33 mouse cellular contexts compared by ENCODE assay signal in genomic region chr10:60162973-60163255, GRCm38 (mm10). TPM values are rescaled to one million over a fixed set of nuclear protein-coding genes. Genes with fewer than 3 reads are reported as not detected.
DNase-seq lines count a peak whose midpoint lies in the region; ATAC-seq and TF ChIP-seq lines count a peak whose summit lies in the region.
"Had no signal": no experiment of that assay in that cellular context is flagged by ENCODE, and none has a peak within 500 bp of the region (broad histone marks: within the 10 kb centered on the region; RNA-seq: fewer than 3 reads in every experiment).

No protein-coding gene starts in this region.

- no peak for ATAC-seq in hindbrain, embryonic 16.5 days
- ATAC-seq in intestine, embryonic 16.5 days = no peak
- ATAC-seq: activated CD4-positive, CD25-positive, alpha-beta regulatory T cell, adult 4 months; forebrain, embryonic 14.5 days had no signal

- H3K79me2 ChIP-seq in CH12.LX (replicated peaks; ENCODE audit: control insufficient read depth, extremely low read depth, insufficient read depth, poor library complexity, severe bottlenecking) = peaks cover 9% of the 10 kb centered on the region; the same call in 1 of the 2 replicates

- H3K27ac ChIP-seq in spleen, adult 2 months (ENCODE audit: insufficient read depth, low read length) = peak overlapping the region; percentile 92
- H3K27ac ChIP-seq in CH12.LX (ENCODE audit: insufficient read depth, low read depth) = peak overlapping the region; percentile 96
- no peak overlapping the region for H3K27ac ChIP-seq in hindbrain, embryonic 16.5 days (ENCODE audit: low read depth, low read length)
- H3K27ac ChIP-seq in intestine, embryonic 16.5 days (ENCODE audit: low read length) = no peak overlapping the region
- H3K27ac ChIP-seq: hindbrain, embryonic 14.5 days; limb, embryonic 10.5 days; limb, embryonic 15.5 days; liver, embryonic 14.5 days; midbrain, embryonic 12.5 days; neural tube, embryonic 13.5 days; stomach, postnatal 0 days had no signal

- peak in 1 of 2 experiments; percentile 22 for DNase-seq in spleen, adult 2 months (ENCODE audit: low read depth in 1 of 2, low spot score in 2 of 2)
- no peak for DNase-seq in spleen, postnatal 10 days (ENCODE audit: low spot score in 2 of 2)
- DNase-seq in CH12.LX (ENCODE audit: extremely low read depth) = peak; percentile 94
- peak; percentile 41 for DNase-seq in induced T-regulatory cell, adult 2 months (ENCODE audit: low read depth)
- no peak for DNase-seq in lung, postnatal 25 days (ENCODE audit: low spot score)
- DNase-seq: adrenal gland, adult 2 months; adrenal gland, postnatal 36 days; cerebellum, adult 2 months; cerebellum, postnatal 14 days; gastrocnemius, postnatal 25 days; heart, adult 11 months; heart, postnatal 4 days; kidney, adult 8-10 months; kidney, postnatal 10 days; layer of hippocampus, adult 9-11 months; lung, embryonic 14.5 days; lung, postnatal 14 days; thymus, adult 18-20 months; thymus, postnatal 4 days had no signal

- H3K27me3 ChIP-seq in spleen, adult 2 months (ENCODE audit: control insufficient read depth, insufficient read depth, low read length) = no peaks in the 10 kb centered on the region
- H3K27me3 ChIP-seq in CH12.LX (replicated peaks) = no peaks in the 10 kb centered on the region
- H3K27me3 ChIP-seq in hindbrain, embryonic 16.5 days (replicated peaks; ENCODE audit: control insufficient read depth, insufficient read depth, low read length) = no peaks in the 10 kb centered on the region
- no peaks in the 10 kb centered on the region for H3K27me3 ChIP-seq in intestine, embryonic 16.5 days (replicated peaks; ENCODE audit: control insufficient read depth, insufficient read depth, low read length)
- H3K27me3 ChIP-seq: limb, embryonic 15.5 days; midbrain, embryonic 12.5 days; neural tube, embryonic 13.5 days had no signal

- TF ChIP-seq CTCF in spleen, adult 2 months (IDR thresholded peaks at IDR 0.05; ENCODE audit: extremely low read depth, insufficient read depth, insufficient read length, insufficient replicate concordance) = no peak
- TF ChIP-seq CTCF in CH12.LX (conservative IDR thresholded peaks at IDR 0.05 in 1 of 2, IDR thresholded peaks at IDR 0.05 in 1 of 2; ENCODE audit: low read depth in 2 of 2, low read length in 2 of 2) = no peak

- TF ChIP-seq EP300 in CH12.LX (IDR thresholded peaks at IDR 0.05; ENCODE audit: low read length) = no peak

- no peak overlapping the region for H3K4me2 ChIP-seq in CH12.LX (ENCODE audit: insufficient read depth, low read depth, poor library complexity, severe bottlenecking)
- no peak overlapping the region for H3K4me2 ChIP-seq in hindbrain, embryonic 16.5 days (ENCODE audit: low read length)
- H3K4me2 ChIP-seq in intestine, embryonic 16.5 days (ENCODE audit: low read depth, low read length) = no peak overlapping the region
- H3K4me2 ChIP-seq: heart, embryonic 11.5 days; hindbrain, embryonic 14.5 days; limb, embryonic 15.5 days; lung, embryonic 14.5 days; midbrain, embryonic 12.5 days; neural tube, embryonic 13.5 days had no signal

- peaks cover 2% of the 10 kb centered on the region; the same call in 1 of the 2 replicates for H3K36me3 ChIP-seq in spleen, adult 2 months (ENCODE audit: control insufficient read depth, insufficient read depth, low read length)
- H3K36me3 ChIP-seq in CH12.LX (replicated peaks in 1 of 2; ENCODE audit: control insufficient read depth in 1 of 2, insufficient read depth in 1 of 2, low read length in 1 of 2) = peaks cover 3 to 22% of the 10 kb centered on the region in 2 experiments
- no peaks in the 10 kb centered on the region for H3K36me3 ChIP-seq in hindbrain, embryonic 16.5 days (ENCODE audit: control insufficient read depth, insufficient read depth, low read length)
- no peaks in the 10 kb centered on the region for H3K36me3 ChIP-seq in intestine, embryonic 16.5 days (ENCODE audit: control insufficient read depth, insufficient read depth, low read length)
- H3K36me3 ChIP-seq: limb, embryonic 10.5 days; limb, embryonic 15.5 days; midbrain, embryonic 12.5 days; neural tube, embryonic 13.5 days had no signal

- no peak overlapping the region for H3K4me3 ChIP-seq in spleen, adult 2 months (ENCODE audit: extremely low read depth, insufficient read depth, insufficient read length)
- no peak overlapping the region for H3K4me3 ChIP-seq in CH12.LX (replicated peaks in 1 of 3; ENCODE audit: low read depth in 2 of 3, low read length in 2 of 3, poor library complexity in 1 of 3)
- no peak overlapping the region for H3K4me3 ChIP-seq in hindbrain, embryonic 16.5 days (ENCODE audit: low read length)
- H3K4me3 ChIP-seq in intestine, embryonic 16.5 days (ENCODE audit: low read length) = no peak overlapping the region
- H3K4me3 ChIP-seq: limb, embryonic 10.5 days; limb, embryonic 15.5 days; midbrain, embryonic 12.5 days; neural tube, embryonic 13.5 days had no signal

- no peak for TF ChIP-seq RAD21 in CH12.LX (IDR thresholded peaks at IDR 0.05; ENCODE audit: low read depth, low read length)

- 75% methylated on average over 6 of the region's 6 CpGs for WGBS in spleen, adult 2 months
- 92% methylated on average over 6 of the region's 6 CpGs for WGBS in hindbrain, embryonic 16.5 days
- 88% methylated on average over 6 of the region's 6 CpGs for WGBS in intestine, embryonic 16.5 days

- no peak overlapping the region for H3K9ac ChIP-seq in CH12.LX (ENCODE audit: insufficient read depth, low read depth)
- no peak overlapping the region for H3K9ac ChIP-seq in hindbrain, embryonic 16.5 days (ENCODE audit: low read depth, low read length)
- H3K9ac ChIP-seq in intestine, embryonic 16.5 days (ENCODE audit: low read depth, low read length) = no peak overlapping the region
- H3K9ac ChIP-seq: hindbrain, embryonic 14.5 days; limb, embryonic 15.5 days; liver, embryonic 14.5 days; lung, embryonic 14.5 days; midbrain, embryonic 12.5 days; neural tube, embryonic 13.5 days had no signal

- dilution Hi-C loops in CH12.LX (cut with MboI; ENCODE audit: extremely low pct_ligation_motif_present, extremely low pct_unique_long_range_greater_than_20kb, low sequenced_read_pairs) = no loop called here

- peaks cover 15% of the 10 kb centered on the region for H3K9me3 ChIP-seq in CH12.LX (replicated peaks; ENCODE audit: low read length)
- H3K9me3 ChIP-seq in hindbrain, embryonic 16.5 days (ENCODE audit: control insufficient read depth, low read length) = no peaks in the 10 kb centered on the region
- H3K9me3 ChIP-seq in intestine, embryonic 16.5 days (ENCODE audit: control insufficient read depth, low read length) = no peaks in the 10 kb centered on the region
- H3K9me3 ChIP-seq: limb, embryonic 10.5 days; limb, embryonic 15.5 days; midbrain, embryonic 12.5 days; neural tube, embryonic 13.5 days had no signal

- peaks cover 28% of the 10 kb centered on the region; the same call in 1 of the 2 replicates for H3K4me1 ChIP-seq in spleen, adult 2 months (ENCODE audit: control insufficient read depth, insufficient read depth, insufficient read length)
- H3K4me1 ChIP-seq in CH12.LX (ENCODE audit: control insufficient read depth in 1 of 2, insufficient read depth in 2 of 2) = peaks cover 17 to 69% of the 10 kb centered on the region in 2 experiments
- no peaks in the 10 kb centered on the region for H3K4me1 ChIP-seq in hindbrain, embryonic 16.5 days (ENCODE audit: control insufficient read depth, insufficient read depth, low read depth, low read length)
- no peaks in the 10 kb centered on the region for H3K4me1 ChIP-seq in intestine, embryonic 16.5 days (ENCODE audit: control insufficient read depth, insufficient read depth, low read length)
- H3K4me1 ChIP-seq: limb, embryonic 10.5 days; limb, embryonic 15.5 days; midbrain, embryonic 12.5 days; neural tube, embryonic 13.5 days had no signal

- in situ Hi-C loops in CH12.LX (cut with MboI; ENCODE audit: low pct_ligation_motif_present, low pct_unique_long_range_greater_than_20kb, low sequenced_read_pairs) = no loop called here

- TF ChIP-seq POLR2A in spleen, adult 2 months (IDR thresholded peaks at IDR 0.05; ENCODE audit: low read depth, low read length) = no peak
- TF ChIP-seq POLR2A in CH12.LX (IDR thresholded peaks at IDR 0.05; ENCODE audit: low read depth, low read length) = no peak; the same call in none of the 2 replicates

TF ChIP-seq in CH12.LX, 34 proteins besides CTCF, POLR2A, EP300 and RAD21:
- no peak; the same call in 1 of the 2 replicates for TF ChIP-seq ZMIZ1 (IDR thresholded peaks at IDR 0.05; ENCODE audit: low read depth, low read length)
- peak; percentile 50 for TF ChIP-seq HCFC1 (IDR thresholded peaks at IDR 0.05; ENCODE audit: low read depth, low read length)
- peak; percentile 85 for TF ChIP-seq NRF1 (IDR thresholded peaks at IDR 0.05; ENCODE audit: low read depth, low read length)
- TF ChIP-seq MYC (IDR thresholded peaks at IDR 0.05; ENCODE audit: low read depth, low read length) = peak; percentile 47; the same call in 1 of the 2 replicates
- TF ChIP-seq MAX (IDR thresholded peaks at IDR 0.05; ENCODE audit: low read length) = peak; percentile 97
- no peak for TF ChIP-seq MXI1 (IDR thresholded peaks at IDR 0.05; ENCODE audit: low read depth, low read length)
- TF ChIP-seq TBP (conservative IDR thresholded peaks at IDR 0.05; ENCODE audit: low read depth, low read length) = peak; percentile 69; the same call in 1 of the 2 replicates
- 0 out of 2 replicates have a peak, but pooled peaks have one; percentile 45 for TF ChIP-seq NELFE (IDR thresholded peaks at IDR 0.05; ENCODE audit: low read depth, low read length)
TF ChIP-seq in CH12.LX: peak in this region for 6.

RNA-seq across cellular contexts. Expression of gene Chst3, which starts 56.1 kb away (rescaled TPM):
- 89.3 and 105 TPM in 2 replicates for polyA plus RNA-seq in spleen, adult 2 months (2012; rRNA removed)
- 4.4 and 5.2 TPM in 2 replicates for total RNA-seq in CH12.LX (2012; rRNA removed)
- 7.4 and 7.5 TPM in 2 replicates for total RNA-seq in CH12.LX (2014; rRNA removed)
- 11.0 and 12.2 TPM in 2 replicates for polyA plus RNA-seq in CH12.LX (2012; ENCODE audit: insufficient read length, low read depth)
- polyA plus RNA-seq in hindbrain, embryonic 16.5 days (2015; fragmentation: Nextera tagmentation; extraction: Ambion mirVana) = 1.7 and 1.9 TPM in 2 replicates
- 1.3 and 1.4 TPM in 2 replicates for polyA plus RNA-seq in intestine, embryonic 16.5 days (2015; fragmentation: Nextera tagmentation; extraction: Ambion mirVana)
- total RNA-seq: megakaryocyte progenitor cell, adult 5-6 weeks; MEL had no signal

RNA-seq across cellular contexts. Expression of gene Spock2, which starts 56.9 kb away (rescaled TPM):
- polyA plus RNA-seq in spleen, adult 2 months (2012; rRNA removed) = 2.4 and 2.7 TPM in 2 replicates
- total RNA-seq in CH12.LX (2012; rRNA removed) = 0.08 and 0.13 TPM in 2 replicates
- not detected in 2 replicates for total RNA-seq in CH12.LX (2014; rRNA removed)
- polyA plus RNA-seq in CH12.LX (2012; ENCODE audit: insufficient read length, low read depth) = 0.10 and 0.11 TPM in 2 replicates
- polyA plus RNA-seq in hindbrain, embryonic 16.5 days (2015; fragmentation: Nextera tagmentation; extraction: Ambion mirVana) = 119 and 128 TPM in 2 replicates
- polyA plus RNA-seq in intestine, embryonic 16.5 days (2015; fragmentation: Nextera tagmentation; extraction: Ambion mirVana) = 3.4 and 3.6 TPM in 2 replicates
- total RNA-seq: MEL had no signal

Comparison
In these comparisons a context has a peak if more than half of its experiments do, and no peak if none do; other contexts are left out.
1. DNase-seq: peak in CH12.LX (single experiment) and induced T-regulatory cell, adult 2 months (single experiment); none in spleen, postnatal 10 days (0 of 2) and lung, postnatal 25 days (single experiment).
2. H3K27ac ChIP-seq: peak in spleen, adult 2 months (single experiment) and CH12.LX (single experiment); none in hindbrain, embryonic 16.5 days (single experiment) and intestine, embryonic 16.5 days (single experiment).
3. RNA of gene Spock2, which starts 56.9 kb away (polyA plus RNA-seq): 119 to 128 TPM in hindbrain, embryonic 16.5 days; 3.4 to 3.6 TPM in intestine, embryonic 16.5 days, 2.4 to 2.7 TPM in spleen, adult 2 months and 0.10 to 0.11 TPM in CH12.LX; every median in the first group is over 10 times any median in the second.